Mouse (Mus musculus): ENCODE data around the gene Ncoa6.

Ncoa6 gene

GRCm38 (mm10) chr2:155436445-155436844 lies 37.2 kb downstream of the Ncoa6 start:
- DNase-seq (ENCODE audit: low read depth) = peak; percentile 46

- DNase-seq (ENCODE audit: low read depth) = no peak
Measured at GRCm38 (mm10) chr2:155420911-155421310, 52.8 kb downstream of the Ncoa6 start.

GRCm38 (mm10) chr2:155404635-155405034 lies 69.1 kb downstream of the Ncoa6 start:
- no peak for DNase-seq (ENCODE audit: low read depth)

- no peak for DNase-seq (ENCODE audit: low read depth)
Measured at GRCm38 (mm10) chr2:155401926-155402325, 71.8 kb downstream of the Ncoa6 start.

GRCm38 (mm10) chr2:155400276-155400675 lies 73.4 kb downstream of the Ncoa6 start:
- DNase-seq (ENCODE audit: low read depth) = no peak

- DNase-seq (ENCODE audit: low read depth) = no peak
Measured at GRCm38 (mm10) chr2:155394586-155394985, 79.1 kb downstream of the Ncoa6 start.

GRCm38 (mm10) chr2:155388573-155388972 lies 85.1 kb downstream of the Ncoa6 start:
- DNase-seq (ENCODE audit: low read depth) = no peak

GRCm38 (mm10) chr2:155387052-155387451 lies 86.6 kb downstream of the Ncoa6 start:
- no peak for DNase-seq (ENCODE audit: low read depth)

GRCm38 (mm10) chr2:155386534-155386899 lies 87.2 kb downstream of the Ncoa6 start:
- DNase-seq (ENCODE audit: low read depth) = no peak

GRCm38 (mm10) chr2:155385731-155386533 lies 87.8 kb downstream of the Ncoa6 start:
- no peak for DNase-seq (ENCODE audit: low read depth)

GRCm38 (mm10) chr2:155385090-155385489 lies 88.6 kb downstream of the Ncoa6 start:
- DNase-seq (ENCODE audit: low read depth) = peak; percentile 92

- peak; percentile 31 for DNase-seq (ENCODE audit: low read depth)
Measured at GRCm38 (mm10) chr2:155382791-155383438, 90.8 kb downstream of the Ncoa6 start.

GRCm38 (mm10) chr2:155382332-155382700 lies 91.4 kb downstream of the Ncoa6 start:
- DNase-seq (ENCODE audit: low read depth) = no peak

GRCm38 (mm10) chr2:155381643-155382331 lies 91.9 kb downstream of the Ncoa6 start:
- peak; percentile 97 for DNase-seq (ENCODE audit: low read depth)

- peak; percentile 51 for DNase-seq (ENCODE audit: low read depth)
Measured at GRCm38 (mm10) chr2:155381060-155381437, 92.6 kb downstream of the Ncoa6 start.

GRCm38 (mm10) chr2:155380261-155381059 lies 93.2 kb downstream of the Ncoa6 start, which contains the start of gene Trp53inp2:
TSS of gene Trp53inp2 (plus strand) at chr2:155381059.
- peak; percentile 24 for DNase-seq (ENCODE audit: low read depth)

GRCm38 (mm10) chr2:155376191-155376590 lies 97.5 kb downstream of the Ncoa6 start:
- DNase-seq (ENCODE audit: low read depth) = no peak

- no peak for DNase-seq (ENCODE audit: low read depth)
Measured at GRCm38 (mm10) chr2:155374521-155374920, 99.2 kb downstream of the Ncoa6 start.

- no peak for DNase-seq (ENCODE audit: low read depth)
Measured at GRCm38 (mm10) chr2:155373886-155374285, 99.8 kb downstream of the Ncoa6 start.

- DNase-seq (ENCODE audit: low read depth) = no peak
Measured at GRCm38 (mm10) chr2:155373302-155373701, 100.4 kb downstream of the Ncoa6 start.

GRCm38 (mm10) chr2:155372451-155372850 lies 101.2 kb downstream of the Ncoa6 start:
- DNase-seq (ENCODE audit: low read depth) = no peak

GRCm38 (mm10) chr2:155369333-155369883 lies 104.3 kb downstream of the Ncoa6 start:
- DNase-seq (ENCODE audit: low read depth) = no peak
